Mouse (Mus musculus) forebrain, embryonic 13.5 days (tissue): ENCODE data around the gene Cd177. TPM values are rescaled to one million over a fixed set of nuclear protein-coding genes. Genes with fewer than 3 reads are reported as not detected.
"Not testable (repeated sequence)": the region's sequence is repeated elsewhere in the genome, so short reads cannot be mapped to it uniquely, and the experiment has no call there.

Source experiments
- ATAC-seq: fragments of 200-750 bp; cut with Nextera tagmentation; 2 replicates; pipeline ENCODE4 v1.8.0; 2017
- H3K27ac ChIP-seq: fragments of 300-500 bp; sonication (generic); 2 replicates; pipeline ENCODE4 v1.5.1; 2015; ENCODE audit warnings: inconsistent platforms, mild to moderate bottlenecking, moderate library complexity
- H3K27me3 ChIP-seq: fragments of 300-500 bp; sonication (generic); 2 replicates; pipeline ENCODE4 v1.6.1; 2015; ENCODE audit warnings: mild to moderate bottlenecking, inconsistent platforms
- H3K36me3 ChIP-seq: fragments of 300-500 bp; sonication (generic); 2 replicates; pipeline ENCODE4 v1.6.1; 2015; ENCODE audit warnings: mild to moderate bottlenecking, inconsistent platforms; ENCODE audit not compliant: poor library complexity, severe bottlenecking
- H3K4me1 ChIP-seq: fragments of 300-500 bp; sonication (generic); 2 replicates; pipeline ENCODE4 v1.6.1; 2015; ENCODE audit warnings: inconsistent platforms
- H3K4me2 ChIP-seq: fragments of 300-500 bp; sonication (generic); 2 replicates; pipeline ENCODE4 v1.6.1; 2015; ENCODE audit warnings: inconsistent platforms, mild to moderate bottlenecking, moderate library complexity
- H3K4me3 ChIP-seq: fragments of 300-500 bp; sonication (generic); 2 replicates; pipeline ENCODE4 v1.5.1; 2015; ENCODE audit warnings: mild to moderate bottlenecking, inconsistent platforms
- H3K9ac ChIP-seq: fragments of 300-500 bp; sonication (generic); 2 replicates; pipeline ENCODE4 v1.6.1; 2015; ENCODE audit warnings: mild to moderate bottlenecking, inconsistent platforms
- H3K9me3 ChIP-seq: fragments of 300-500 bp; sonication (generic); replicated peaks from 2 replicates; pipeline ENCODE4 v1.6.1; 2016; ENCODE audit warnings: inconsistent platforms
- WGBS: fragments of 180-500 bp; shearing (Covaris S2); methylation state at CpG from one replicate; pipeline ENCODE4 v1.1.7; 2015; 5-methylcytosine and 5-hydroxymethylcytosine counted together
- polyA plus RNA-seq: library from polyadenylated mRNA; unstranded; fragments of >200 nt; fragmentation: Nextera tagmentation; extraction: Ambion mirVana; gene quantifications from 2 replicates; pipeline ENCODE4 v1.2.1, GENCODE M21; 2015

The Cd177 gene
- polyA plus RNA-seq, 1 experiment from 2014 or later, result 0.05 TPM

GRCm38 (mm10) chr7:24751610-24752009, 8.5 kb downstream of the Cd177 start:
- ATAC-seq, result no peak
- no peak overlapping the region for H3K27ac ChIP-seq
- peaks cover 7% of the 10 kb centered on the region; the same call in 1 of the 2 replicates for H3K4me1 ChIP-seq
- WGBS, result 87% methylated on average over 2 of the region's 2 CpGs
- H3K9me3 ChIP-seq, result no peaks in the 10 kb centered on the region
- H3K9ac ChIP-seq, result no peak overlapping the region
- no peaks in the 10 kb centered on the region for H3K36me3 ChIP-seq
- no peaks in the 10 kb centered on the region for H3K27me3 ChIP-seq
- H3K4me3 ChIP-seq, result no peak overlapping the region
- no peak overlapping the region for H3K4me2 ChIP-seq

GRCm38 (mm10) chr7:24750695-24751094, 9.4 kb downstream of the Cd177 start:
- H3K4me3 ChIP-seq, result no peak overlapping the region
- ATAC-seq, result no peak
- 29% methylated on average over 4 of the region's 4 CpGs for WGBS
- no peaks in the 10 kb centered on the region for H3K9me3 ChIP-seq
- no peaks in the 10 kb centered on the region for H3K36me3 ChIP-seq
- H3K27me3 ChIP-seq, result no peaks in the 10 kb centered on the region
- no peak overlapping the region for H3K4me2 ChIP-seq
- no peak overlapping the region for H3K27ac ChIP-seq
- H3K9ac ChIP-seq, result no peak overlapping the region
- peaks cover 7% of the 10 kb centered on the region; the same call in 1 of the 2 replicates for H3K4me1 ChIP-seq

- WGBS, result 13% methylated on average over 17 of the region's 17 CpGs
- Histone ChIP-seq H3K27me3 (no peaks in the 10 kb centered on the region), H3K9me3 (no peaks in the 10 kb centered on the region), H3K4me2 (peak overlapping the region; percentile 47), H3K4me1 (peaks cover 10% of the 10 kb centered on the region; the same call in 1 of the 2 replicates), H3K9ac (no peak overlapping the region), H3K4me3 (peak overlapping the region; percentile 9; the same call in 1 of the 2 replicates), H3K27ac (no peak overlapping the region), H3K36me3 (no peaks in the 10 kb centered on the region)
- ATAC-seq, result peak; percentile 59; the same call in 1 of the 2 replicates
Observed at GRCm38 (mm10) chr7:24735970-24736670, 24.0 kb downstream of the Cd177 start.

GRCm38 (mm10) chr7:24726808-24727207, 33.3 kb downstream of the Cd177 start, which contains the start of gene Gm4763:
Gene Gm4763 (minus strand): TSS chr7:24726908.
- H3K4me2 ChIP-seq, H3K4me1 ChIP-seq, H3K4me3 ChIP-seq, ATAC-seq, H3K27ac ChIP-seq, H3K27me3 ChIP-seq, H3K36me3 ChIP-seq, H3K9ac ChIP-seq, H3K9me3 ChIP-seq: not testable (repeated sequence)
- 96% methylated on average over 11 of the region's 11 CpGs for WGBS

GRCm38 (mm10) chr7:24715039-24715438, 45.1 kb downstream of the Cd177 start:
- no peaks in the 10 kb centered on the region for H3K27me3 ChIP-seq
- no peaks in the 10 kb centered on the region for H3K9me3 ChIP-seq
- ATAC-seq, result no peak
- H3K4me1 ChIP-seq, result no peaks in the 10 kb centered on the region
- no peak overlapping the region for H3K9ac ChIP-seq
- no peak overlapping the region for H3K27ac ChIP-seq
- H3K36me3 ChIP-seq, result no peaks in the 10 kb centered on the region
- no peak overlapping the region for H3K4me3 ChIP-seq
- WGBS, result 85% methylated on average over 6 of the region's 6 CpGs
- H3K4me2 ChIP-seq, result no peak overlapping the region

GRCm38 (mm10) chr7:24708832-24709292, 51.2 kb downstream of the Cd177 start, which contains the start of gene BC049730:
Gene BC049730 (plus strand): TSS chr7:24709242.
- WGBS, result 94% methylated on average over 14 of the region's 14 CpGs
- ATAC-seq, result no peak
- Histone ChIP-seq H3K27me3 (no peaks in the 10 kb centered on the region), H3K36me3 (no peaks in the 10 kb centered on the region), H3K4me2 (no peak within 1 kb of the TSS), H3K27ac (no peak within 1 kb of the TSS), H3K4me3 (no peak within 1 kb of the TSS), H3K9me3 (no peaks in the 10 kb centered on the region), H3K4me1 (no peaks in the 10 kb centered on the region), H3K9ac (no peak within 1 kb of the TSS)

- not testable (repeated sequence) for H3K27me3 ChIP-seq, H3K9me3 ChIP-seq, H3K9ac ChIP-seq, H3K36me3 ChIP-seq, ATAC-seq, H3K4me3 ChIP-seq, H3K4me1 ChIP-seq, H3K27ac ChIP-seq, H3K4me2 ChIP-seq
- WGBS, result 84% methylated on average over 9 of the region's 9 CpGs
Observed at GRCm38 (mm10) chr7:24702841-24703240, 57.3 kb downstream of the Cd177 start.

GRCm38 (mm10) chr7:24697891-24698290, 62.2 kb downstream of the Cd177 start:
- H3K4me3 ChIP-seq, H3K27ac ChIP-seq, H3K9ac ChIP-seq, H3K27me3 ChIP-seq, H3K36me3 ChIP-seq, H3K9me3 ChIP-seq, H3K4me1 ChIP-seq, ATAC-seq, H3K4me2 ChIP-seq: not testable (repeated sequence)
- WGBS, result 95% methylated on average over 4 of the region's 4 CpGs

Other genes starting within 250 kb of the Cd177 start
- 0.97 and 1.1 TPM in 2 replicates for gene AC161166.1, start 247.9 kb downstream of the Cd177 start, polyA plus RNA-seq
- 15.1 and 17.4 TPM in 2 replicates for gene Irgq, start 229.6 kb downstream of the Cd177 start, polyA plus RNA-seq
- gene Pinlyp, start 214.2 kb downstream of the Cd177 start, polyA plus RNA-seq, result not detected in 2 replicates
- 89.6 and 99.1 TPM in 2 replicates for gene Xrcc1, start 214.0 kb downstream of the Cd177 start, polyA plus RNA-seq
- 16.8 and 16.9 TPM in 2 replicates for gene Ethe1, start 172.8 kb downstream of the Cd177 start, polyA plus RNA-seq
- gene Zfp575, start 172.7 kb downstream of the Cd177 start, polyA plus RNA-seq, result 4.7 and 5.1 TPM in 2 replicates
- gene Phldb3, start 149.5 kb downstream of the Cd177 start, polyA plus RNA-seq, result not detected in 2 replicates
- gene Lypd3, start 123.8 kb downstream of the Cd177 start, polyA plus RNA-seq, result 0.14 TPM in 1 of 2 replicates, not detected in the other
- not detected in 2 replicates for gene Tex101, start 83.6 kb downstream of the Cd177 start, polyA plus RNA-seq
- gene BC049730, start 51.1 kb downstream of the Cd177 start, polyA plus RNA-seq, result not detected in 2 replicates
- gene Gm4763, start 33.4 kb downstream of the Cd177 start, polyA plus RNA-seq, result not detected in 2 replicates
- not detected in 2 replicates for gene Ceacam10, start 16.9 kb upstream of the Cd177 start, polyA plus RNA-seq
- gene Gm9844, start 101.9 kb upstream of the Cd177 start, polyA plus RNA-seq, result 29.8 and 31.0 TPM in 2 replicates
- not detected in 2 replicates for gene Lypd4, start 109.6 kb upstream of the Cd177 start, polyA plus RNA-seq
- gene Dmrtc2, start 109.7 kb upstream of the Cd177 start, polyA plus RNA-seq, result 0.10 and 0.13 TPM in 2 replicates
- gene Rps19, start 124.1 kb upstream of the Cd177 start, polyA plus RNA-seq, result 1,732 and 1,934 TPM in 2 replicates
- 0.18 TPM in 1 of 2 replicates, not detected in the other for gene Cd79a, start 137.1 kb upstream of the Cd177 start, polyA plus RNA-seq
- 54.2 and 54.9 TPM in 2 replicates for gene Arhgef1, start 142.6 kb upstream of the Cd177 start, polyA plus RNA-seq
- gene Gm4881, start 184.2 kb upstream of the Cd177 start, polyA plus RNA-seq, result 0.43 and 1.0 TPM in 2 replicates
- gene Rabac1, start 212.4 kb upstream of the Cd177 start, polyA plus RNA-seq, result 128 and 138 TPM in 2 replicates
- 95.0 and 107 TPM in 2 replicates for gene Atp1a3, start 245.6 kb upstream of the Cd177 start, polyA plus RNA-seq